Mouse (Mus musculus) CH12.LX (cell line): ENCODE measurements around the gene Tfpt. TPM values are rescaled to one million over a fixed set of nuclear protein-coding genes. Genes with fewer than 3 reads are reported as not detected.

Experiments
- DNase-seq: peaks from one replicate; pipeline ENCODE4 v3.0.0-alpha.2; 2013; ENCODE audit errors: extremely low read depth
- H3K27ac ChIP-seq: 2 replicates; pipeline ENCODE4 v1.5.1; 2012; ENCODE audit warnings: low read depth, mild to moderate bottlenecking, control low read depth, moderate library complexity; ENCODE audit not compliant: insufficient read depth
- H3K27me3 ChIP-seq: replicated peaks from 2 replicates; pipeline ENCODE3; 2012; ENCODE audit warnings: inconsistent platforms
- H3K36me3 ChIP-seq, 2 experiments: replicated peaks in 1 of 2; 2 replicates each; pipeline versions ENCODE3 to v1.6.1; 2012; ENCODE audit warnings: inconsistent platforms in 1 of 2, low read length in 1 of 2, mild to moderate bottlenecking in 1 of 2, mixed read lengths in 1 of 2, moderate library complexity in 1 of 2; ENCODE audit not compliant: control insufficient read depth in 1 of 2, insufficient read depth in 1 of 2
- H3K4me1 ChIP-seq, 2 experiments: 2 replicates each; pipeline ENCODE4 v1.6.1; 2012; ENCODE audit warnings: inconsistent platforms in 1 of 2, moderate library complexity in 1 of 2; ENCODE audit not compliant: insufficient read depth in 2 of 2, control insufficient read depth in 1 of 2
- H3K4me2 ChIP-seq: 2 replicates; pipeline ENCODE4 v1.6.1; 2012; ENCODE audit warnings: low read depth, mild to moderate bottlenecking, control low read depth; ENCODE audit not compliant: poor library complexity, insufficient read depth, severe bottlenecking
- H3K4me3 ChIP-seq, 3 experiments: fragments of 150-350 bp in 1 of 3; sonication (generic) in 1 of 3; replicated peaks in 1 of 3; 2 replicates each; pipeline versions ENCODE3 to v1.5.1; 2011 to 2012; ENCODE audit warnings: low read depth in 2 of 3, low read length in 2 of 3, mild to moderate bottlenecking in 2 of 3, moderate library complexity in 2 of 3, control low read depth in 1 of 3, improper control_type of control experiment in 1 of 3, inconsistent platforms in 1 of 3, mixed read lengths in 1 of 3; ENCODE audit not compliant: poor library complexity in 1 of 3
- H3K79me2 ChIP-seq: replicated peaks from 2 replicates; pipeline ENCODE4 v1.6.1; 2012; ENCODE audit warnings: mild to moderate bottlenecking, moderate library complexity; ENCODE audit not compliant: control insufficient read depth, poor library complexity, insufficient read depth, severe bottlenecking; ENCODE audit errors: extremely low read depth
- H3K9ac ChIP-seq: 2 replicates; pipeline ENCODE4 v1.6.1; 2012; ENCODE audit warnings: low read depth, mild to moderate bottlenecking, control low read depth, moderate library complexity; ENCODE audit not compliant: insufficient read depth
- H3K9me3 ChIP-seq: replicated peaks from 2 replicates; pipeline ENCODE3; 2012; ENCODE audit warnings: low read length, inconsistent platforms, mixed read lengths
- BHLHE40 ChIP-seq: IDR thresholded peaks from 2 replicates; pipeline ENCODE4 v1.6.1; 2011; ENCODE audit warnings: mild to moderate bottlenecking, low read depth, low read length, improper control_type of control experiment
- CHD1 ChIP-seq: IDR thresholded peaks from 2 replicates; pipeline ENCODE4 v1.6.1; 2012; ENCODE audit warnings: low read depth, low read length, improper control_type of control experiment, inconsistent platforms
- CHD2 ChIP-seq: IDR thresholded peaks from 2 replicates; pipeline ENCODE4 v1.6.1; 2011; ENCODE audit warnings: low read length, improper control_type of control experiment
- E2F4 ChIP-seq: IDR thresholded peaks from 2 replicates; pipeline ENCODE4 v1.6.1; 2011; ENCODE audit warnings: low read depth, low read length, improper control_type of control experiment; ENCODE audit not compliant: insufficient replicate concordance
- ELF1 ChIP-seq: IDR thresholded peaks from 2 replicates; pipeline ENCODE4 v1.6.1; 2014; ENCODE audit warnings: low read depth, mild to moderate bottlenecking, inconsistent platforms, low read length, improper control_type of control experiment
- HCFC1 ChIP-seq: IDR thresholded peaks from 2 replicates; pipeline ENCODE4 v1.6.1; 2012; ENCODE audit warnings: low read depth, mild to moderate bottlenecking, inconsistent platforms, low read length, improper control_type of control experiment
- MAFK ChIP-seq: IDR thresholded peaks from 2 replicates; pipeline ENCODE4 v1.6.1; 2011; ENCODE audit warnings: low read length, improper control_type of control experiment; ENCODE audit not compliant: insufficient replicate concordance
- MAX ChIP-seq: IDR thresholded peaks from 2 replicates; pipeline ENCODE4 v1.6.1; 2011; ENCODE audit warnings: low read length, improper control_type of control experiment
- MAZ ChIP-seq: IDR thresholded peaks from 2 replicates; pipeline ENCODE4 v1.6.1; 2012; ENCODE audit warnings: low read depth, mild to moderate bottlenecking, inconsistent platforms, low read length, improper control_type of control experiment, moderate library complexity
- MEF2A ChIP-seq: IDR thresholded peaks from 2 replicates; pipeline ENCODE4 v1.6.1; 2014; ENCODE audit warnings: low read depth, mild to moderate bottlenecking, inconsistent platforms, low read length, improper control_type of control experiment, borderline replicate concordance
- MXI1 ChIP-seq: IDR thresholded peaks from 2 replicates; pipeline ENCODE4 v1.6.1; 2011; ENCODE audit warnings: mild to moderate bottlenecking, low read depth, low read length, improper control_type of control experiment
- MYC ChIP-seq: IDR thresholded peaks from 2 replicates; pipeline ENCODE4 v1.6.1; 2011; ENCODE audit warnings: low read depth, mild to moderate bottlenecking, improper control_type of control experiment, low read length
- NELFE ChIP-seq: IDR thresholded peaks from 2 replicates; pipeline ENCODE4 v1.6.1; 2011; ENCODE audit warnings: low read depth, low read length, improper control_type of control experiment
- NRF1 ChIP-seq: IDR thresholded peaks from 2 replicates; pipeline ENCODE4 v1.6.1; 2014; ENCODE audit warnings: low read depth, mild to moderate bottlenecking, inconsistent platforms, low read length, improper control_type of control experiment, moderate library complexity
- PAX5 ChIP-seq: IDR thresholded peaks from 2 replicates; pipeline ENCODE4 v1.6.1; 2012; ENCODE audit warnings: low read length, inconsistent platforms, mixed read lengths
- POLR2A ChIP-seq: IDR thresholded peaks from 2 replicates; pipeline ENCODE4 v1.6.1; 2011; ENCODE audit warnings: low read depth, mild to moderate bottlenecking, improper control_type of control experiment, low read length
- POLR2AphosphoS2 ChIP-seq: IDR thresholded peaks from 2 replicates; pipeline ENCODE4 v1.6.1; 2011; ENCODE audit warnings: low read depth, low read length, improper control_type of control experiment
- RAD21 ChIP-seq: IDR thresholded peaks from 2 replicates; pipeline ENCODE4 v1.6.1; 2011; ENCODE audit warnings: low read depth, mild to moderate bottlenecking, low read length, improper control_type of control experiment, moderate library complexity
- RCOR1 ChIP-seq: conservative IDR thresholded peaks from 2 replicates; pipeline ENCODE4 v1.6.1; 2012; ENCODE audit warnings: low read depth, mild to moderate bottlenecking, inconsistent platforms, low read length, improper control_type of control experiment
- SIN3A ChIP-seq: IDR thresholded peaks from 2 replicates; pipeline ENCODE4 v1.6.1; 2012; ENCODE audit warnings: low read length, improper control_type of control experiment, inconsistent platforms
- SMC3 ChIP-seq: IDR thresholded peaks from 2 replicates; pipeline ENCODE4 v1.6.1; 2011; ENCODE audit warnings: low read depth, low read length, improper control_type of control experiment
- TBP ChIP-seq: conservative IDR thresholded peaks from 2 replicates; pipeline ENCODE4 v1.6.1; 2011; ENCODE audit warnings: low read depth, low read length, improper control_type of control experiment
- TCF12 ChIP-seq: IDR thresholded peaks from 2 replicates; pipeline ENCODE4 v1.6.1; 2014; ENCODE audit warnings: low read depth, mild to moderate bottlenecking, inconsistent platforms, low read length, improper control_type of control experiment
- UBTF ChIP-seq: IDR thresholded peaks from 2 replicates; pipeline ENCODE4 v1.6.1; 2012; ENCODE audit warnings: low read depth, mild to moderate bottlenecking, inconsistent platforms, low read length, improper control_type of control experiment, moderate library complexity
- USF1 ChIP-seq: IDR thresholded peaks from 2 replicates; pipeline ENCODE4 v1.6.1; 2014; ENCODE audit warnings: low read depth, mild to moderate bottlenecking, inconsistent platforms, low read length, improper control_type of control experiment
- ZKSCAN1 ChIP-seq: IDR thresholded peaks from 2 replicates; pipeline ENCODE4 v1.6.1; 2012; ENCODE audit warnings: low read depth, inconsistent platforms, low read length, improper control_type of control experiment, borderline replicate concordance
- ZMIZ1 ChIP-seq: IDR thresholded peaks from 2 replicates; pipeline ENCODE4 v1.6.1; 2012; ENCODE audit warnings: low read depth, mild to moderate bottlenecking, inconsistent platforms, low read length, improper control_type of control experiment
- ZNF384 ChIP-seq: IDR thresholded peaks from 2 replicates; pipeline ENCODE4 v1.6.1; 2012; ENCODE audit warnings: low read depth, low read length, improper control_type of control experiment, inconsistent platforms
- dilution Hi-C: fragments of 300-500 bp; cut with MboI; formaldehyde crosslinking; loops from 2 replicates; pipeline ENCODE4 v1.14.3; 2020; ENCODE audit warnings: low sequenced_read_pairs; ENCODE audit not compliant: extremely low pct_unique_long_range_greater_than_20kb, extremely low pct_ligation_motif_present
- in situ Hi-C: fragments of 300-500 bp; cut with MboI; formaldehyde crosslinking; loops from 3 replicates; pipeline ENCODE4 v1.14.3; 2019; ENCODE audit warnings: low sequenced_read_pairs, low pct_ligation_motif_present, low pct_unique_long_range_greater_than_20kb, mixed read lengths
- polyA plus RNA-seq: library from polyadenylated mRNA; unstranded; fragments of >175 nt; gene quantifications from 2 replicates; pipeline ENCODE4 v1.2.1, GENCODE M21; 2012; ENCODE audit warnings: low read depth; ENCODE audit not compliant: insufficient read length
- total RNA-seq, 2 experiments: library from RNA; depleted of rRNA; stranded (reverse); fragments of 300-350 nt in 1 of 2; fragments of >200 nt in 1 of 2; gene quantifications; 2 replicates each; pipeline ENCODE4 v1.2.3; 2012 to 2014

Tfpt gene
- total and polyA plus RNA-seq, 3 experiments: 15.9 to 38.6 (median 28.8) TPM

- Histone ChIP-seq H3K4me3 (no peak overlapping the region), H3K4me2 (no peak overlapping the region), H3K27ac (no peak overlapping the region)
Measured at GRCm38 (mm10) chr7:3666921-3667391, 37.2 kb upstream of the Tfpt start.

DNA sequence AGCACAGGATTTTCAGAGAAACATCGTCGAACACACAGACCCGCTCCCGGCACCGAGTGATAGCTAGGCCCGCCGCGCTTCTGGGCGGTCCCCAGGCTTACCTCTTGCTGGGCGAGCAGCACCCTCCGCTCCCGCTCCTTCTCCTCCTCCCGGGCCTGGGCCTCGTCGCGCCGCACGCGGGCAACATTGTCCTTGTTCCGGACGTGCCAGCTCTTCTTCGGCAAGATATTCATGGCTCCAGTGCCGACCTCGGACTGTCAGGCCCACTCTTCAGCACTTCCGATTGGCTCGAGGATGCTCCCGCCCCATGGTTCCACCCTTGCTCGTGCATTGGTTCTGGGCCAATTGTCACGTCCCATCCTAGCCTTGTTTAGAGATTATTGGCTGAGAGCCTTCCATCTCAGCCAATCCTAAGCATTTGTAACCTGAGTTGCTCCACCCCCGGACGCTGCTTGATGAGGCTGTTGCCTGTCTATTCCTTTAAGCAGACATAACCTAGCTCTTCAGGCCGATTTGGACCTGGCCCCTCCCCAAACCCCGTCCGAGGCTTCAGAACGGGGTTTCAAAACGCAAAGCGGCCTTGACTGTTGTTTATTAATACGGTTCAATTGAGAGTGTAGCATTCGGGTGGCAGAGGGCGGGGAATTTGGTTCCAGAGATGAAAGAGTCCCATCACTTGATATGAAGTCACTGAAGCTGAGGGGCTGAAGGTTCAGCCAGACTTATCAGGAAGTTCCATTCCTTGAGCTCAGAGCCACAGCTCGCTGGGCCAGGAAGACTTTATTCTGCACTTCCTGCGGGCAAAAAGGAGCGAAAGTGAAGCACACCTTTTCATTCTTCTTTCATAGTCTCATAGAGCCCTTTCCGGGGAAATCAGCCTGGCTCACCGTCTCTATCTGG lies 35.7 kb upstream of the Tfpt start, which contains the start of gene Leng1:
TSS of gene Leng1 (minus strand) at position 626 of the 900 bp plus-strand sequence.
- TF ChIP-seq NRF1 (peak; percentile 52; the same call in 1 of the 2 replicates), MXI1 (peak; percentile 60), POLR2AphosphoS2 (peak; percentile 94), POLR2A (peak; percentile 86), USF1 (no peak), SIN3A (peak; percentile 83), SMC3 (no peak), MYC (0 out of 2 replicates have a peak, but pooled peaks have one; percentile 22), MEF2A (0 out of 2 replicates have a peak, but pooled peaks have one; percentile 24), NELFE (peak; percentile 79; the same call in 1 of the 2 replicates), TBP (peak; percentile 89), ZKSCAN1 (no peak), ELF1 (peak; percentile 71), MAFK (no peak), TCF12 (peak; percentile 64; the same call in 1 of the 2 replicates), ZMIZ1 (peak; percentile 81; the same call in 1 of the 2 replicates), UBTF (0 out of 2 replicates have a peak, but pooled peaks have one; percentile 54), BHLHE40 (peak; percentile 68), RAD21 (no peak), CHD2 (peak; percentile 92), RCOR1 (no peak), E2F4 (no peak), MAZ (no peak; the same call in 1 of the 2 replicates), ZNF384 (no peak), HCFC1 (peak; percentile 72), MAX (no peak), CHD1 (no peak)
- in situ Hi-C loops: no loop called here
- H3K4me1 ChIP-seq: peaks cover 0 to 25% of the 10 kb centered on the region in 2 experiments; a peak in 2 of 4 replicates
- peaks cover 17 to 39% of the 10 kb centered on the region in 2 experiments for H3K36me3 ChIP-seq
- H3K4me3 ChIP-seq: peak within 1 kb of the TSS; percentile 79 to 96 (median 93)
- peaks cover 13% of the 10 kb centered on the region; the same call in 1 of the 2 replicates for H3K79me2 ChIP-seq
- H3K27me3 ChIP-seq: no peaks in the 10 kb centered on the region
- peak; percentile 98 for DNase-seq
- H3K9ac ChIP-seq: peak within 1 kb of the TSS; percentile 80
- peak within 1 kb of the TSS; percentile 35; the same call in 1 of the 2 replicates for H3K27ac ChIP-seq
- H3K9me3 ChIP-seq: no peaks in the 10 kb centered on the region
- H3K4me2 ChIP-seq: peak within 1 kb of the TSS; percentile 91
- dilution Hi-C loops: no loop called here

More at GRCm38 (mm10) chr7:3666921-3667391, 37.2 kb upstream of the Tfpt start:
- H3K4me1 ChIP-seq: peaks cover 0 to 25% of the 10 kb centered on the region in 2 experiments; a peak in 2 of 4 replicates
- no peak overlapping the region for H3K9ac ChIP-seq
- H3K9me3 ChIP-seq: no peaks in the 10 kb centered on the region
- peaks cover 13% of the 10 kb centered on the region; the same call in 1 of the 2 replicates for H3K79me2 ChIP-seq
- H3K36me3 ChIP-seq: peaks cover 6 to 31% of the 10 kb centered on the region in 2 experiments
- dilution Hi-C loops (no loop called here), in situ Hi-C loops (no loop called here)
- no peak for TF ChIP-seq PAX5
- no peaks in the 10 kb centered on the region for H3K27me3 ChIP-seq
- DNase-seq: no peak
